Mouse (Mus musculus): ENCODE results near the gene Neu4.
"Not testable (repeated sequence)": the region's sequence is repeated elsewhere in the genome, so short reads cannot be mapped to it uniquely, and the experiment has no call there.

Neu4 gene

GRCm38 (mm10) chr1:94020151-94020550 lies at the start of gene Neu4:
Gene Neu4 (plus strand): TSS chr1:94020451.
- no peak for DNase-seq (ENCODE audit: low spot score)

GRCm38 (mm10) chr1:93970797-93971196 lies 49.5 kb upstream of the Neu4 start:
- not testable (repeated sequence) for DNase-seq (ENCODE audit: low spot score)

DNA sequence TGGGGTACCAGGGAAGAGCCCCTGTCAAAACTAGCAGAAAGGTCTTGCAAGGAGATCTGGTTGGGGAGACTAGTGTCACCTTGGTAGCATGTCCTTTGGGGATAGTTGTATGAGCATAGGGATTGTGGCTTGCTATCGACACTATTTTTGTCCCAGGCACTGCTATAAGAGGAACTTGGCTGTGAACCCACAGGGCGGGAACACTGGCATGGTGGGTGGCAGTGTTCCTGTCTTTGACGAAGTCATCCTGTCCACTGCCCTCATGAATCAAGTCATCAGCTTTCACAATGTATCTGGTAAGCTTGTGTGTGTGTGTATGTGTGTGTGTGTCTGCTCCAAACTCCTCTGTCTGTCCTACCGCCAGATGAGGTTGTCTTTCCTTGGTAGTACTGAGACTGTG lies 44.5 kb upstream of the Neu4 start:
- not testable (repeated sequence) for DNase-seq (ENCODE audit: low spot score)

- not testable (repeated sequence) for DNase-seq (ENCODE audit: low spot score)
These were observed 42.0 kb upstream of the Neu4 start for GRCm38 (mm10) chr1:93978287-93978686.

- DNase-seq (ENCODE audit: low spot score) = not testable (repeated sequence)
These were observed 39.3 kb upstream of the Neu4 start for GRCm38 (mm10) chr1:93980932-93981331.

- no peak for DNase-seq (ENCODE audit: low spot score)
These were observed 34.1 kb upstream of the Neu4 start for GRCm38 (mm10) chr1:93986167-93986566.

DNA sequence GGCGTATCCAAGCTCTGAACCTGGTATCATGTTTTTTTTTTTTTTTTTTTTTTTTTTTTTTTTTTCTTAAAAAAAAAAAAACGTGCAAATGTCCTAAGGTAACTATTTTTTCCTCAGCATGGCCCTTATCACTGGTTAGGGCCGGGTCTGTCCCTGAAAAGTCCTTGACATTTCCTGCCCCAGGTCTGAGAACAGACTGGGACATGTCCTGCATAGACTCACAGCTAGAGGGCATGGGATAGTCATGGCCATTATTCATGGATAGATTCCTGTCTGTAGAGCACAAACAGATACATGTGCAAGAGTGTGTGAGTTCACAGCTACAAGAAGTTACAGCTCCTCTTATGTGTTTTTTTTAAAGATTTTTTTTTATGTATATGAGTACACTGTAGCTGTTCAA lies 31.5 kb upstream of the Neu4 start:
- DNase-seq (ENCODE audit: low spot score) = no peak

GRCm38 (mm10) chr1:93990209-93990608 lies 30.0 kb upstream of the Neu4 start, which contains the start of gene Gal3st2c:
Gene Gal3st2c (plus strand): TSS chr1:93990509.
- DNase-seq (ENCODE audit: low spot score) = not testable (repeated sequence)

- DNase-seq (ENCODE audit: low spot score) = not testable (repeated sequence)
These were observed 29.2 kb upstream of the Neu4 start for GRCm38 (mm10) chr1:93991068-93991467.

DNA sequence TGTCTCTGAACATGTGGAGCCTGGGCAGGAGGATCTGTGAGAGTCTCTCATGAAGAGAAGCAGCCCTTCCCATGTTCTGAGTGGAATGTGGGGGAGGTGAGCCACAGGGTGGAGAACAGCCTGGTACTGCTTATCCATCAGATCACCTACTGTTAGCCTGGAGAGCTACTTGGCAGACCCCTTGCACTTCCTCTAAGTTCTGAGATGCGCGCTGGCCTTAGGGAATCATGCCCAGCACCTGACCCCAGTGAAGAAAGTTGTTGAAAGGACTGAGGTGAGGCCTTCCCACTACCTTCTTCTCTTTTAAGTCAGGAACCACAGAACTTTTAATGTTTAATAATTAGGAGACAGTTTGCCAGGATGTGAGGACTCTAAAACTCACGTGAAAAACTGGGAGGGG lies 28.8 kb upstream of the Neu4 start:
- DNase-seq (ENCODE audit: low spot score) = not testable (repeated sequence)

GRCm38 (mm10) chr1:94001023-94001422 lies 19.2 kb upstream of the Neu4 start:
- no peak for DNase-seq (ENCODE audit: low spot score)

DNA sequence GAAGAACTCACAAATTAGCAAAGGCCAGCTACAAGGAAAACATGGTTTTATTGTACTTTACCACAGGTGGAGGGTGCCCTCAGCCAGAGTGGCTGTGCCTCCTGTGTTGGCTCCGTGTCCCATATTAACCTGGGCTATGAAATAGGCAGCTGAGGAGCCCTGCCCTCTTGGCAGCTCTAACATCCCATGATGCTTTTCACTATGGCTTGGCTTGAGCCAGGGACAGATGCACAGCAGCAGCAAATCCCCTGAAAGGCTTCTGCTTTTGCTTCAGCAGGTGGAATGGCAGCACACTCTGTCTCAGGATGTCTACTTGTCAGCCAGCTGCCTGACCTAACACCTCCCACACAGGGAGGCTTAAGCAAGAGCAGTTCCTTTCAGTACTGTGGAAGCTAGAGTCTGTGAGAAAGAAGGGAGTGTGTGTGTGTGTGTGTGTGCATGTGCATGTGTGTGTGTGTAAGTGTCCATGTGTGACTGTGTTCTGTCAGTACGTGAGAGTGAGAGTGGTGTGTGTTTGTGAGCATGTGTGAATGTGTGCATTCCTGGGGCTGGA lies 14.2 kb upstream of the Neu4 start:
- not testable (repeated sequence) for DNase-seq (ENCODE audit: low spot score)

DNA sequence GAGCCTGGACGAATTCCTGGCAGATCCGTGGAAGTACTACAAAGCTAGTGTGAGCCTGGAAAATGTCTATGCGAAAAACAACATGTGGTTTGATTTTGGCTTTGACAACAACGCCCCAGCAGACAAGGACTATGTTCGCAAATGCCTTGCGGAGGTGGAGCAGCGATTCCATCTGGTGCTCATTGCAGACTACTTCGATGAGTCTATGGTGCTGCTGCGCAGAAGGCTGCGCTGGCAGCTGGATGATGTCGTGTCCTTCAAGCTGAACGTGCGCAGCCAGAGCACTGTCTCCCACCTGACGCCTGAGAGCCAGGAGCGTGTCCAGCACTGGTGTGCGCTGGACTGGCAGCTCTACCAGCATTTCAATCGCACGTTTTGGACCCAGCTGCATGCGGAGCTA lies 11.4 kb upstream of the Neu4 start:
- DNase-seq (ENCODE audit: low spot score) = not testable (repeated sequence)

GRCm38 (mm10) chr1:94011643-94012042 lies 8.6 kb upstream of the Neu4 start:
- no peak for DNase-seq (ENCODE audit: low spot score)

DNA sequence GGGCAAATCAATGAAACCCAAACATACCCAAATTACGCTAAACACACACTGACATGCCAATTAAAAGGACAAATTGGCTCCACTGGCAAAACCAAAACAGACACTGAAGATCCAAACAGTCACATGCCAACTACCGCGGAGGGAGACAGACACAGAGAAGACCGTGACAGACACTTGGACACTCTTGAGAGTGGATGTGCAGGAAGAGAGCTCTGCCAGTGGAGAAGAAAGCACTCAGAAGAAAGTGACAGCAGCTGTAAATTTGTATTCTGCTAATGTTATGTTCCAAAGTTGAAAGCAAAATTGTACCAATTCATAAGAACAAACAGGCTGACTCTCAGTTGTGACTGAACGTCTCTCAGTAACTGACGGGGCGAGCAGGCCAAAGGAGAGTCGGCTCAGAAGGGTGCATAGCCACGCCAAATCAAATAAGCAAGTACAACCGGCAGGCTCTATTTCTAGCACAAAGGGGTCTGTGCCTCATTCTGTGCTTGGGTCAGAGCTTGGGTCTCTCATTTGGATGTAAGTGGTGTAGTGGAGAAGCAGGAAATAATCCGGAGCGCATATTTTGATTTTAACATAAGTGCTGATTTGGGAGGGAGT lies 7.4 kb downstream of the Neu4 start:
- DNase-seq (ENCODE audit: low spot score) = no peak

DNA sequence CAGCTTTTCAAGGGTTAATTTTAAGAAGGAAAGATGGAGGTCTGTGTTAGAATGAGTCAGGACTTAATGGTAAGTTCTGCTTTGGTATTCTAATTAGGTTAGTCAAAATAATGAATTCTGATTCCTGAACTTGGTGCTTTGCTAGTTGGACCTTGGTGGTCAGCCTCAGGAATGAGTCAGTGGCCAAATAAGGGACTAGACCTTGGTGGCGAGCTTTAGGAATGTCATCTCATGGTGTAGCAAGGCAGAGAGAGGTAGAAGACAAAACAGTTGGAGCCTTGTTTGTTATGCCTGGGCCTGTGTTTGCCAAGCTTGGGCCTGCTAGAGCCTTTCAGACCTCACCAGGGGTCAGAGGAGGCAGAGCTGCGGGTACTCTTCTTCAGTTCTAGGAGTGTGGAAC lies 8.5 kb downstream of the Neu4 start:
- DNase-seq (ENCODE audit: low spot score) = no peak

DNA sequence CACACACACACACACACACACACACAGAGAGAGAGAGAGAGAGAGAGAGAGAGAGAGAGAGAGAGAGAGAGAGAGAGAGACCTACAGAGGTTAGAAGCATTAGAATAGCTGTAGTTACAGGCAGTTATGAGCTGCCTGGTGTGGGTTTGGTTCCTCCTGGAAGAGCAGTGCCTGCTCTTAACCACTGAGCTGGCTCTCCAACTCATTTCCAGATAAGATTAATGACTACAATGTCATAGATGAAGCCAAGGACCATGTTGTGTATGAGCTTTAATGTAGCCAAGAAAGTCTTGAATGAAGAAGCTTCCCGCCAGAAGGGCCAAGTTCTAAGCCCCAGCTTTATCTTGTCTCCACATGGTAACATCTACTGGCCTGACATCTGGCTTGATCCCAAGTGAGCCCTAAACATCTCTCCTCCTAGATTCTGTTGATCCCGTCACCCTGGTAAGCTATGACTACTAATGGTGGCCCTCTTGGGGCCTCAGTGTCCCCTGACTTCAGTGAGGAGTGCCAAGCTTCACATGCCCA lies 12.9 kb downstream of the Neu4 start:
- no peak for DNase-seq (ENCODE audit: low spot score)

GRCm38 (mm10) chr1:94034984-94035743 lies 14.9 kb downstream of the Neu4 start:
- peak; percentile 64 for DNase-seq (ENCODE audit: low spot score)

DNA sequence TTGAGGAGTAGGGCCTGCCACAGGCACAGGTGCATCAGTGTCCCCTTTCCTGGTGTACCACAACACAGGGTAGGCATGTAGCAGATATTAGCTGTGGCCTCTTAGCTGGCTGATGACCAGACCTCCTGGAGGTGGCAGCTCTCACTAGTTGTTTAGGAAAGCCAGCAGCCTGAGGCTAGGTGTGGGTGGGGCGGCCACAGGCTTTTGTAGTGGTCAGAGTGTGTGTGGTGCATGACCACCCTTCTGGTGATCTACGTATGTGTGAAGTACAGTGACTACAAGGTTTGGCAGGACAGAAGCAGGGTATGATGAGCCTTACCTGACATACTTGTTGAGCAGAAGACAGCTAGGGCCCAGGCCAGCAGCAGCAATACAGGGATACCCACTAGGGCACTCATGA lies 20.1 kb downstream of the Neu4 start:
- no peak for DNase-seq (ENCODE audit: low spot score)

- DNase-seq (ENCODE audit: low spot score) = no peak
These were observed 25.3 kb downstream of the Neu4 start for GRCm38 (mm10) chr1:94045559-94045958.

DNA sequence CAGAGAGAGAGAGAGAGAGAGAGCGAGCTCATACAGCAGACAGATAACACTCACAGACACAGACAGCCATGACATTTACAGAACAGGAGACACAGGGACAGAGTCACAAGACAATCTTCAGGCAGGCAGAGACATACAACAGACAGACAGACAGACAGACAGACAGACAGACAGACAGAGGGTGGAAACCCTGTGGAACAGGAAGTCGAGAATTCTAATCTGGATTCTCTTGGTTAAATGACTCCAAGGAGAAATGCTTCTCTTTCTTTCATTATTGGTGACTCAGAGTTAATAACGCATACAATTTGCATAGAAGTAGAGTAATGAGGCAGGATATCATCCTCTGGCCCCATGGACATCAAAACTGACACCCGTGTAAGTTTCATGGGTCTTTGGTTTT lies 26.3 kb downstream of the Neu4 start:
- no peak for DNase-seq (ENCODE audit: low spot score)

DNA sequence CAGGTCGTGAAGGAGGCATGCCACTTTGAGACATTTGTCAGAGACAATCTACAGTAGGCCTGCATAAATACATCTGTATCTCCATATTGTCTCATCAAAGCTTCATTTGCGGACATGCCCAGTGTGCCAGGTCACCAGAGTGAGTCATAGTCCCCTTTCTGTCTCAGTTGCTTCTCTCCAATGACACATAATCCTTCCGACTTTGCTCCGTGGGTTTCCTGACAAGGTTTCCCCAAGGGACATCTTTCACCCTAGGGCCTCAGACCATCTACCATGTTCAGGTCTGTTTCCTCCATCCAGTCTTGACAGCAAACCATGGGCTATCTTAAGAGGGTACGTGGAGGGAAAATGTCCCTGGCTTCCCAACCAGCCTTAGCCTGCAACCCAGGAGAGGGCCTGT lies 30.9 kb downstream of the Neu4 start:
- no peak for DNase-seq (ENCODE audit: low spot score)

GRCm38 (mm10) chr1:94052373-94052772 lies 32.1 kb downstream of the Neu4 start, which contains the start of gene Pdcd1:
Gene Pdcd1 (minus strand): TSS chr1:94052553.
- no peak for DNase-seq (ENCODE audit: low spot score)

All from yolk sac, embryonic 10.5 days (tissue).